Mouse (Mus musculus) hindbrain, embryonic 12.5 days (tissue): ENCODE measurements around the gene Rbm47. TPM values are rescaled to one million over a fixed set of nuclear protein-coding genes. Genes with fewer than 3 reads are reported as not detected.

Experiments
- ATAC-seq: fragments of 200-750 bp; cut with Nextera tagmentation; 2 replicates; pipeline ENCODE4 v1.8.0; 2017; ENCODE audit warnings: moderate TSS enrichment; ENCODE audit not compliant: low FRiP score
- H3K27ac ChIP-seq: fragments of 300-500 bp; sonication (generic); 2 replicates; pipeline ENCODE4 v1.5.1; 2016; ENCODE audit warnings: mild to moderate bottlenecking
- H3K27me3 ChIP-seq: fragments of 300-500 bp; sonication (generic); 2 replicates; pipeline ENCODE4 v1.6.1; 2016; ENCODE audit warnings: mild to moderate bottlenecking
- H3K36me3 ChIP-seq: fragments of 300-500 bp; sonication (generic); 2 replicates; pipeline ENCODE4 v1.6.1; 2016; ENCODE audit warnings: mild to moderate bottlenecking
- H3K4me1 ChIP-seq: fragments of 300-500 bp; sonication (generic); 2 replicates; pipeline ENCODE4 v1.6.1; 2016
- H3K4me2 ChIP-seq: fragments of 300-500 bp; sonication (generic); replicated peaks from 2 replicates; pipeline ENCODE4 v1.6.1; 2016; ENCODE audit warnings: mild to moderate bottlenecking
- H3K4me3 ChIP-seq: fragments of 300-500 bp; sonication (generic); 2 replicates; pipeline ENCODE4 v1.5.1; 2016; ENCODE audit warnings: mild to moderate bottlenecking
- H3K9ac ChIP-seq: fragments of 300-500 bp; sonication (generic); 2 replicates; pipeline ENCODE4 v1.6.1; 2016; ENCODE audit warnings: mild to moderate bottlenecking, moderate library complexity
- H3K9me3 ChIP-seq: fragments of 300-500 bp; sonication (generic); replicated peaks from 2 replicates; pipeline ENCODE4 v1.6.1; 2016; ENCODE audit warnings: mild to moderate bottlenecking
- WGBS: fragments of 180-500 bp; shearing (Covaris S2); methylation state at CpG from one replicate; pipeline ENCODE4 v1.1.7; 2016; 5-methylcytosine and 5-hydroxymethylcytosine counted together
- polyA plus RNA-seq: library from polyadenylated mRNA; unstranded; fragments of >200 nt; fragmentation: Nextera tagmentation; extraction: Ambion mirVana; gene quantifications from 2 replicates; pipeline ENCODE4 v1.2.1, GENCODE M21; 2016

The Rbm47 gene
- polyA plus RNA-seq, 1 experiment from 2014 or later = 9.6 TPM

DNA sequence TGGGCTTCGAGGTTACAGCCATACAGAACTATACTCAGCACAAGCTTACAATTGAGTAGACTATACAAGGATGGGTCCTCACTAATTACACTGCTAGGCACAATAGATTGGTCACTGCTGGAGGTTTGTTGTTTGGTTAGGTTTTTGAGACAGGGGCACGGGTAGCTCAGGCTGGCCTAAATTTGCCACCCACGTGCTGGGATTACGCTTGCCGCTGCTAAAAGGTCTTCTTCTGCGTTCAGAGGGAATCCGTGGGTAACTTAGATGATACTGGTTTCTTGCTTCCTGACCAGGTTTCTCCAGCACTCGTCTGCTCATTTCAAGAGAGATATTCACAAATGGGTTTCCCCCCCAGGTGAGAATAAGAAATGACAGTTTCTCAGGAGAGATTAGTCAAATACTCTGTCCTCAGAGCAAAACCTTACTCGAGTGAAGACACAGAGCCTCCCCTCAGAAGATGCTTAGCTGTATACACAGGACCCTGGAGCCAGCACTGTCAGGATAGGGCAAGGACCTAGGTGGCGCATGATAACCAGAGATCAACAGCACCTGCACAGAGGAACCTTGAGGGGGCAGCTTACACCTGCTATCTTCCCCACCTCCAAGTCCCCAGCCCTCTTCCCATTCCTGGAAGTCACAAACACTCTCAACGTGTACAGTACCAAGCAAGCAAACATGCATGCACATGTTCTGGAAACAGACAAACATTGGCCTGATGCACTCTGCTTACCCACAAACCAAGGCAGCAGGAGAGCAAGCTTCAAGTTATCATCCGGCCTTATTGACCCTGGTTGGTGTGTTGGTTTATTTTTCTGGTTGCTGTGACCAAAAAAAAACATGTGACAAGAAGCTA is 104.6 kb downstream of the Rbm47 start:
- Histone ChIP-seq H3K9me3 (no peaks in the 10 kb centered on the region), H3K36me3 (no peaks in the 10 kb centered on the region), H3K27ac (no peak overlapping the region), H3K9ac (no peak overlapping the region), H3K4me1 (peaks cover 9% of the 10 kb centered on the region), H3K4me2 (no peak overlapping the region), H3K4me3 (no peak overlapping the region), H3K27me3 (peaks cover 2% of the 10 kb centered on the region; the same call in 1 of the 2 replicates)
- WGBS = 88% methylated on average over 12 of the region's 12 CpGs
- ATAC-seq = no peak

DNA sequence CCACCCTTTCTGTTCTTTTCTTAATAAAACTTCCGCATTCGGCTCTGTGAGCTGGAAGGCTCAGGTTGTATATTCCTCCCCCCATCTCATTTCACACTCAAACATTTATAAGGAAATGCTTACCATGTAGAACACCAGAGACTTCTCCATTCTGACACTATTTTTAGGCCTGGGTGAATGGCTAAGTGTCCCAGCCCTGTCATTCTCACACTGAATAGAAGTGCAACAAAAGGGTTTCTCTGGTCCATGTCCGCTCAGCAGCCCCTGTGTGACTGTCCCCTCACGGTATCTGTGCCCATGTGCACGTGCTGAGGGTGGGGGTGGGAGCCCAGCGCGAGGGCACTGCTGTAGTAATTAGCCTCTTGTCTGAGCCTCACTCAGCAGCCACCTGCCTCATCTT is 105.7 kb downstream of the Rbm47 start:
- H3K4me2 ChIP-seq = no peak overlapping the region
- 49% methylated on average over 7 of the region's 7 CpGs for WGBS
- no peak overlapping the region for H3K9ac ChIP-seq
- H3K9me3 ChIP-seq = no peaks in the 10 kb centered on the region
- H3K4me3 ChIP-seq = no peak overlapping the region
- peaks cover 11% of the 10 kb centered on the region for H3K4me1 ChIP-seq
- no peak for ATAC-seq
- H3K27me3 ChIP-seq = peaks cover 2% of the 10 kb centered on the region; the same call in 1 of the 2 replicates
- H3K27ac ChIP-seq = no peak overlapping the region
- H3K36me3 ChIP-seq = no peaks in the 10 kb centered on the region

GRCm38 (mm10) chr5:66062930-66063220 is 110.0 kb downstream of the Rbm47 start:
- no peak overlapping the region for H3K9ac ChIP-seq
- no peak for ATAC-seq
- no peak overlapping the region for H3K27ac ChIP-seq
- H3K4me2 ChIP-seq = no peak overlapping the region
- H3K27me3 ChIP-seq = no peaks in the 10 kb centered on the region
- 83% methylated on average over 3 of the region's 3 CpGs for WGBS
- H3K9me3 ChIP-seq = no peaks in the 10 kb centered on the region
- no peak overlapping the region for H3K4me3 ChIP-seq
- no peaks in the 10 kb centered on the region for H3K36me3 ChIP-seq
- H3K4me1 ChIP-seq = peaks cover 9% of the 10 kb centered on the region; the same call in 1 of the 2 replicates

DNA sequence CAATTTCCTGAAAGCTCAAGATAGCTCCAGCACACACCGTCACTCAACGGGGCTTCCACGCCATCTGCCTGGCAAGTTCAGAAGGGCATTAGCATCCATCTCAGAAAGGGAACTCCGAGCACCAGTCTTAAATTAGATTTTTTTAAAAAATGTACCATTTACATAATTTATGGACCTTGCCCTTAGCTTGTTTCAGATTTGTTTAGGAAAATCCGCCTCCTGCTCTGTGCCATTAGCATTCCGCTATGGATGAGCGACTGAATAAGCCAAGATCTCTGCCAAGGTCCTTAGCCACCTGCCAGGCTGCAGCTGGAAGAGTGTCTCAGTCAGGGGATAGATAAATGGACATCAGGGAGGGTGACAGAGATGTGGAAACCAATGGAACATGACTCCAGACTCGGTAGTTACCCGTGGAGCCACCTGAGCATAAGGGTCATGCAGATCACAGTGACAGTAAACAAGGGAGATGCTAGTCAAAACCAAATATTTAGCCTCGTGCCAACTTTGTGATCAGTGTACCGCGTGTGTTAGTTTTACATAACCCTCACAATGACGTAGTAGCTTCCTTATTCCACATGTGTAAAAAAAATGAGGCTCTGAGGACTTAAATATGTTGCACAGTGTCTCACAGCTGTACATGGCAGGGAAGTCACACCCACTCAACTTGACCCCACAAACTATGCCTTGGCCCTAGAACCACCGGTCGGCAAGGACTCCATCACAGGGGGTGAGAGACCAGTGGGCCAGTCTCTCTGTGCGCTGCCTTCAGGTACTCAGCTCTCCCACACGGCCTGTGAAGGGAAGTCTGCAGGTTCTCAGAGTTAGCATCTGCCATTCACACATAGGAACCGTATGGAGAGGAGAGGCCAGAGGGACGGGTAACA is 110.6 kb downstream of the Rbm47 start:
- peak; percentile 66; the same call in 1 of the 2 replicates for ATAC-seq
- H3K27me3 ChIP-seq = no peaks in the 10 kb centered on the region
- 76% methylated on average over 19 of the region's 19 CpGs for WGBS
- H3K27ac ChIP-seq = no peak overlapping the region
- H3K9ac ChIP-seq = no peak overlapping the region
- H3K36me3 ChIP-seq = no peaks in the 10 kb centered on the region
- H3K4me2 ChIP-seq = no peak overlapping the region
- peaks cover 8% of the 10 kb centered on the region; the same call in 1 of the 2 replicates for H3K4me1 ChIP-seq
- no peaks in the 10 kb centered on the region for H3K9me3 ChIP-seq
- no peak overlapping the region for H3K4me3 ChIP-seq

- H3K4me2 ChIP-seq = no peak overlapping the region
- no peaks in the 10 kb centered on the region for H3K36me3 ChIP-seq
- H3K4me1 ChIP-seq = peaks cover 6% of the 10 kb centered on the region; the same call in 1 of the 2 replicates
- no peak overlapping the region for H3K4me3 ChIP-seq
- no peaks in the 10 kb centered on the region for H3K9me3 ChIP-seq
- WGBS = 86% methylated on average over 4 of the region's 4 CpGs
- H3K9ac ChIP-seq = no peak overlapping the region
- no peaks in the 10 kb centered on the region for H3K27me3 ChIP-seq
- no peak overlapping the region for H3K27ac ChIP-seq
- no peak for ATAC-seq
These were observed 111.3 kb downstream of the Rbm47 start for GRCm38 (mm10) chr5:66061667-66062045.

GRCm38 (mm10) chr5:66058844-66059243 is 114.1 kb downstream of the Rbm47 start:
- Histone ChIP-seq H3K9ac (no peak overlapping the region), H3K4me2 (no peak overlapping the region), H3K4me3 (no peak overlapping the region), H3K4me1 (peaks cover 6% of the 10 kb centered on the region; the same call in 1 of the 2 replicates), H3K36me3 (no peaks in the 10 kb centered on the region), H3K27me3 (no peaks in the 10 kb centered on the region), H3K27ac (no peak overlapping the region), H3K9me3 (no peaks in the 10 kb centered on the region)
- ATAC-seq = no peak
- WGBS = 87% methylated on average over 5 of the region's 5 CpGs

DNA sequence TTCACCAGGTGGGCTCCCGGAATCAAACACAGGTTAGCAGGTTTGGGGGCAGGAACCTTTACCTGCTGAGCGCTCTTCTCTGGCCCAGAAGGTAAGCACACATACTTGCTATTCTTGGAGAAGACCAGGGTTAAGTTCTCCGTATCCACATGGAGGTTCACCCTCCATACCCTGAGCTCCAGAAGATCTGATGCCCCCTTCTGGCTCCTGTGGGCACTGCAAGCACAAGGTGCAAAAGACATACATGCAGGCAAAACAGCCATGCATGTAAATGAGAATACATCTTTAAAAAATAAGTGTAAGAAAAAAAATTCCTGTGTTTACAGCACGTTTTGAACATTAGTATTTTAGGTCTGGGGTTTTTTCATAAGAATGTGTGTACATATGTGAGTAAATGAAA is 116.2 kb downstream of the Rbm47 start:
- Histone ChIP-seq H3K4me2 (no peak overlapping the region), H3K9ac (no peak overlapping the region), H3K27ac (no peak overlapping the region), H3K9me3 (no peaks in the 10 kb centered on the region), H3K27me3 (no peaks in the 10 kb centered on the region), H3K36me3 (no peaks in the 10 kb centered on the region), H3K4me3 (no peak overlapping the region), H3K4me1 (no peaks in the 10 kb centered on the region)
- no peak for ATAC-seq
- 82% methylated on average over 4 of the region's 4 CpGs for WGBS

DNA sequence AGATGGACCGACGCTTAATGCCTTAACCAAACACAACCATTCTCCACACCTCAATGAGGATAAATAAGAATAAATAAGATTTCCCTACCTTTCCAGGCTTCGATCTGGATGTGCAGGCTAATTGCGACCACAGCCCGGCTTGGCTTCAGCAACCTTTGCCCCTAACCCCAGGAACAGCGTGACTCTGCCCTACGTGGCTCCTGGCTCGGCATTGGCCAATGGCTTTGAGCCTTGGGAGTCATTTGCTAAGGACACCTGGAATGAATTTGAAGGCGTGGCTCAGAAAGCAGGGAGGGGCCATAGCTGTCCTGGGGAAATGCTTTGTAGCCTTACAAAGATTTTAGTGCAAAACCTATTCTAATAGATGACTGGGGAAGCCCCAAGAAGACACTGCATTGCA is 118.5 kb downstream of the Rbm47 start:
- no peaks in the 10 kb centered on the region for H3K4me1 ChIP-seq
- H3K9me3 ChIP-seq = no peaks in the 10 kb centered on the region
- 58% methylated on average over 9 of the region's 9 CpGs for WGBS
- no peak overlapping the region for H3K9ac ChIP-seq
- no peak overlapping the region for H3K27ac ChIP-seq
- H3K4me3 ChIP-seq = no peak overlapping the region
- H3K4me2 ChIP-seq = no peak overlapping the region
- H3K27me3 ChIP-seq = no peaks in the 10 kb centered on the region
- ATAC-seq = no peak
- H3K36me3 ChIP-seq = no peaks in the 10 kb centered on the region

GRCm38 (mm10) chr5:66052777-66053548 is 120.0 kb downstream of the Rbm47 start:
- H3K4me1 ChIP-seq = no peaks in the 10 kb centered on the region
- H3K9me3 ChIP-seq = no peaks in the 10 kb centered on the region
- WGBS = 84% methylated on average over 20 of the region's 20 CpGs

DNA sequence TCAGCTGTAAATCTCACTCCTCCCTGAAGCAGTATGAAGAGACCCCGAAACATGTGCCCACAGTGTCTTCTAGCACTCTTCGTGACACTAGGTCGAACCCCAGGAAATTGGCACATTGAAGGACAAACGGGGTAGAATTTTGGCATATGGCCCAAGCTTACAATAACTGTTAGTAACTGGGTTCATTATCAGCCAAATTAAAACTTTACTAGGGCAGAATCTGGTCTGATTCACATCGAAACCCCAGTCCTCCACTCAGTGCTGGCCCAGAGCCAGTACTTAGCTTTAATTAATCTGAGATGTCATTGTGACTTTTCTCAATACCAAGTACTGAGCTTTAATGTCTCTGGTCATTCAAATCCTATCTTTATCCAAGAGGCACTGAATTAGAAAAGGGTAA is 122.1 kb downstream of the Rbm47 start:
- no peak overlapping the region for H3K9ac ChIP-seq
- no peaks in the 10 kb centered on the region for H3K36me3 ChIP-seq
- H3K4me1 ChIP-seq = no peaks in the 10 kb centered on the region
- H3K27me3 ChIP-seq = no peaks in the 10 kb centered on the region
- H3K4me2 ChIP-seq = no peak overlapping the region
- no peaks in the 10 kb centered on the region for H3K9me3 ChIP-seq
- H3K27ac ChIP-seq = no peak overlapping the region
- ATAC-seq = no peak
- no peak overlapping the region for H3K4me3 ChIP-seq
- WGBS = 89% methylated on average over 5 of the region's 5 CpGs

More at GRCm38 (mm10) chr5:66052777-66053548, 120.0 kb downstream of the Rbm47 start:
- H3K9ac ChIP-seq = no peak overlapping the region
- H3K4me3 ChIP-seq = no peak overlapping the region
- no peaks in the 10 kb centered on the region for H3K36me3 ChIP-seq
- no peak for ATAC-seq
- no peak overlapping the region for H3K27ac ChIP-seq
- no peaks in the 10 kb centered on the region for H3K27me3 ChIP-seq
- no peak overlapping the region for H3K4me2 ChIP-seq

DNA sequence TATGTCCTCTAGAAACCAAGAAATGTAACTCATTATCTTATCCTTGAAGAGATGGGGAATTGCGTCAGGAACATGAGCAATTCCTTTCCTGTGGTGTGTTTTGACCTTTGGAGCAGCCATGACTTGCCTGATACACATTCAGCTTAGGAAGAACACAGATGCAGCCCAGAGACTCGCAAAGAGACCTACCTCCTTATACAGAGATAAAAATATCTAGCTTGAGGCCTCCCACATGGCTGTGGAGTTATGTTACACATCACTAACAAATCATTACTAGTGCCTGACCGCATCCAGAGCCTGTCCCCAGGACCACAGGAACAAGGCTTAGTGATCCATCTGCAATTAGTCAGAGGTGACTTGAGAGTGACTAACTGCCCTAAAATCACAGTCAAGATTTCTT is 126.6 kb downstream of the Rbm47 start:
- H3K36me3 ChIP-seq = no peaks in the 10 kb centered on the region
- H3K4me1 ChIP-seq = no peaks in the 10 kb centered on the region
- H3K4me3 ChIP-seq = no peak overlapping the region
- ATAC-seq = no peak
- no peak overlapping the region for H3K9ac ChIP-seq
- H3K27me3 ChIP-seq = no peaks in the 10 kb centered on the region
- H3K4me2 ChIP-seq = no peak overlapping the region
- WGBS = 92% methylated on average over 3 of the region's 3 CpGs
- no peak overlapping the region for H3K27ac ChIP-seq
- H3K9me3 ChIP-seq = no peaks in the 10 kb centered on the region

- Histone ChIP-seq H3K9me3 (no peaks in the 10 kb centered on the region), H3K4me2 (no peak overlapping the region), H3K4me3 (no peak overlapping the region), H3K27me3 (no peaks in the 10 kb centered on the region), H3K9ac (no peak overlapping the region), H3K27ac (no peak overlapping the region), H3K4me1 (no peaks in the 10 kb centered on the region), H3K36me3 (no peaks in the 10 kb centered on the region)
- 78% methylated on average over 3 of the region's 3 CpGs for WGBS
- no peak for ATAC-seq
These were observed 129.0 kb downstream of the Rbm47 start for GRCm38 (mm10) chr5:66043897-66044296.
